Mouse (Mus musculus): ENCODE results near the gene Hs3st3a1.

DNA sequence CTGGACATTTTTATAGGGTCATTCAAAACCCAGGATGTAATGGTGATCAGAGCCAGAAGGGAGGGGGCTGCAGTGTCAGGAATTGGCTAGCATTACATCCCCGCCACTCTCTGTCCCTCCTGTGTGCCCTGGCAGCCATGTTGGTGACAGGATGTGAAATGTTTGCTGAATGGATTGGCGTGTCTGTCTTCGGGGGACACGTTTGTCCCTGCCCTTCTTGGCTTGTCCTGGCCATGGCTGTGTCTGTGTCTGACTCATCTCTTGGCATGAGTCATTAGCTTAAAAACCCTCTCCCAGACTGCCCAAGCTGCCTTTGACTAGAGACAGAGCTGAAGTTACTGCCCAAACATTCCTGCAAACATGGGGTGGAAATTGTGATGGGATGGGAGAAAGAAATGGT lies 33.6 kb downstream of the Hs3st3a1 start:
- no peak for TF ChIP-seq MAX (IDR thresholded peaks at IDR 0.05; ENCODE audit: low read depth)
- no peak for TF ChIP-seq E2F4 (IDR thresholded peaks at IDR 0.05; ENCODE audit: insufficient read depth)
- no peak for TF ChIP-seq POLR2A (IDR thresholded peaks at IDR 0.05; ENCODE audit: insufficient read length, low read depth)
- TF ChIP-seq USF1 (IDR thresholded peaks at IDR 0.05; ENCODE audit: low read depth): no peak
- no peak for TF ChIP-seq TCF12 (IDR thresholded peaks at IDR 0.05; ENCODE audit: insufficient read depth, poor library complexity, severe bottlenecking)
- no peak for TF ChIP-seq POLR2AphosphoS2 (IDR thresholded peaks at IDR 0.05; ENCODE audit: insufficient read length, low read depth)
- no peak for TF ChIP-seq CEBPB (IDR thresholded peaks at IDR 0.05; ENCODE audit: insufficient read depth, poor library complexity, severe bottlenecking)

Measured in myocyte (in vitro differentiated cells).